Mouse (Mus musculus): Measurements from ENCODE around the gene Vwa5b2. TPM values are rescaled to one million over a fixed set of nuclear protein-coding genes. Genes with fewer than 3 reads are reported as not detected.

Vwa5b2 gene
- under 1 TPM in 1 of 2 experiments, not detected in 1; 0.22 TPM for total RNA-seq (2023)

GRCm38 (mm10) chr16:20589366-20589938 is at the start of gene Vwa5b2:
Gene Vwa5b2 (plus strand): TSS chr16:20589471.

GRCm38 (mm10) chr16:20548096-20548948 is 40.9 kb upstream of the Vwa5b2 start, which contains the start of gene Abcf3:
Gene Abcf3 (plus strand): TSS chr16:20548577.

GRCm38 (mm10) chr16:20611357-20612227 is 22.3 kb downstream of the Vwa5b2 start, which contains the start of the genes Eef1akmt4, Gm49333 and Alg3:
Gene Eef1akmt4 (plus strand): TSS chr16:20611593.
Gene Gm49333 (plus strand): TSS chr16:20611610.
Gene Alg3 (minus strand): TSS chr16:20611735.

GRCm38 (mm10) chr16:20621191-20621990 is 32.1 kb downstream of the Vwa5b2 start, which contains the start of gene Camk2n2:
Gene Camk2n2 (minus strand): TSS chr16:20621287.

GRCm38 (mm10) chr16:20629731-20630634 is 40.7 kb downstream of the Vwa5b2 start, which contains the start of gene Ece2:
Gene Ece2 (plus strand): TSS chr16:20629828.

GRCm38 (mm10) chr16:20651076-20651946 is 62.0 kb downstream of the Vwa5b2 start, which contains the start of gene Psmd2:
Gene Psmd2 (plus strand): TSS chr16:20651652.

Other genes starting within 250 kb of the Vwa5b2 start
- gene Abcc5, start 163.1 kb upstream of the Vwa5b2 start, total RNA-seq (2023), result 10 to 100 TPM; 77.4 to 94.6 TPM
- gene Eif2b5, start 90.7 kb upstream of the Vwa5b2 start, total RNA-seq (2023), result 10 to 100 TPM; 18.3 to 27.1 TPM
- 10 to 100 TPM; 26.6 to 29.9 TPM for gene Dvl3, start 72.5 kb upstream of the Vwa5b2 start, total RNA-seq (2023)
- 100 to 1,000 TPM; 193 to 201 TPM for gene Ap2m1, start 54.0 kb upstream of the Vwa5b2 start, total RNA-seq (2023)
- gene Abcf3, start 40.9 kb upstream of the Vwa5b2 start, total RNA-seq (2023), result 10 to 100 TPM; 41.3 to 50.8 TPM
- gene Eef1akmt4, start 22.1 kb downstream of the Vwa5b2 start, total RNA-seq (2023), result 1 to 10 TPM; 2.8 to 2.9 TPM
- not detected for gene Gm49333, start 22.1 kb downstream of the Vwa5b2 start, total RNA-seq (2023)
- gene Alg3, start 22.3 kb downstream of the Vwa5b2 start, total RNA-seq (2023), result 1 to 10 TPM; 4.9 to 5.4 TPM
- gene Camk2n2, start 31.8 kb downstream of the Vwa5b2 start, total RNA-seq (2023), result under 1 TPM; 0.64 to 0.68 TPM
- gene Ece2, start 40.4 kb downstream of the Vwa5b2 start, total RNA-seq (2023), result not detected
- 100 to 1,000 TPM in 1 of 2 experiments, 10 to 100 TPM in 1; 94.0 to 105 TPM for gene Psmd2, start 62.2 kb downstream of the Vwa5b2 start, total RNA-seq (2023)
- 100 to 1,000 TPM; 159 to 168 TPM for gene Eif4g1, start 78.8 kb downstream of the Vwa5b2 start, total RNA-seq (2023)
- 1 to 10 TPM; 1.0 to 1.2 TPM for gene Fam131a, start 103.8 kb downstream of the Vwa5b2 start, total RNA-seq (2023)
- 1 to 10 TPM; 9.0 to 9.9 TPM for gene Polr2h, start 128.2 kb downstream of the Vwa5b2 start, total RNA-seq (2023)
- 1 to 10 TPM; 1.5 to 3.5 TPM for gene Clcn2, start 128.3 kb downstream of the Vwa5b2 start, total RNA-seq (2023)
- gene Chrd, start 143.7 kb downstream of the Vwa5b2 start, total RNA-seq (2023), result not detected
- not detected for gene Thpo, start 145.0 kb downstream of the Vwa5b2 start, total RNA-seq (2023)

Measured in neutrophil, adult 59 days (primary cell).